In genomic region chr16:11175489-11176207, GRCm38 (mm10) we compare ENCODE assay signal across 8 mouse cellular contexts. TPM values are rescaled to one million over a fixed set of nuclear protein-coding genes. Genes with fewer than 3 reads are reported as not detected.
DNase-seq lines count a peak whose midpoint lies in the region; ATAC-seq and TF ChIP-seq lines count a peak whose summit lies in the region.

No protein-coding gene starts in this region.

- peaks cover 30% of the 10 kb centered on the region for H3K4me1 ChIP-seq in hindbrain, embryonic 15.5 days (replicated peaks)

- no peak; the same call in 1 of the 2 replicates for TF ChIP-seq CTCF in gastrocnemius, adult 2 months (IDR thresholded peaks at IDR 0.05)

- H3K36me3 ChIP-seq in hindbrain, embryonic 15.5 days, result no peaks in the 10 kb centered on the region

- H3K4me3 ChIP-seq in gastrocnemius, adult 2 months, result peak overlapping the region; percentile 100
- H3K4me3 ChIP-seq in hindbrain, embryonic 15.5 days, result peak overlapping the region; percentile 55

- H3K9me3 ChIP-seq in hindbrain, embryonic 15.5 days, result no peaks in the 10 kb centered on the region

- peak overlapping the region; percentile 66 for H3K9ac ChIP-seq in hindbrain, embryonic 15.5 days

- intact Hi-C loops in gastrocnemius, adult 2 months (cut with DNase I), result loop anchor here (2.0 to 10.0 kb wide), 3 partner anchors 27 to 149 kb away; partner anchors contain the start of genes Rsl1d1 and Snx29
- intact Hi-C loops in left cerebral cortex, postnatal 36 days (cut with DNase I), result loop anchor here (1.0 to 5.0 kb wide), 3 partner anchors 43 to 303 kb away; partner anchors contain the start of genes Gspt1 and Txndc11

- peak overlapping the region; percentile 97 for H3K27ac ChIP-seq in gastrocnemius, adult 2 months
- peak overlapping the region; percentile 89 for H3K27ac ChIP-seq in hindbrain, embryonic 15.5 days (replicated peaks)

- no peaks in the 10 kb centered on the region for H3K27me3 ChIP-seq in hindbrain, embryonic 15.5 days

- ATAC-seq in frontal cortex, adult (ENCODE audit: low TSS enrichment), result peak; percentile 20
- ATAC-seq in hindbrain, embryonic 15.5 days (ENCODE audit: low FRiP score, low read depth), result no peak; the same call in none of the 2 replicates
- ATAC-seq in megakaryocyte-erythroid progenitor cell, adult 5-6 weeks (replicated peaks; ENCODE audit: low FRiP score, low TSS enrichment, poor library complexity, severe bottlenecking), result peak; percentile 49

- no peak for DNase-seq in frontal cortex, postnatal 10 days (ENCODE audit: low spot score in 2 of 2)
- peak; percentile 66 for DNase-seq in c-Kit-positive CD71-positive TER-119-positive erythroid progenitor cells, embryonic 14.5 days (ENCODE audit: low spot score)
- DNase-seq in gastrocnemius, adult 2 months, result peak; percentile 77
- DNase-seq in left cerebral cortex, postnatal 36 days (ENCODE audit: low spot score in 2 of 2), result peak; percentile 62 to 72
- peak; percentile 41 to 60 for DNase-seq in spleen, adult 18-20 months

- under 1% methylated on average over 69 of the region's 72 CpGs for WGBS in hindbrain, embryonic 15.5 days

- peak overlapping the region; percentile 80 for H3K4me2 ChIP-seq in hindbrain, embryonic 15.5 days

RNA-seq across cellular contexts. Expression of gene Zc3h7a, which starts 0.5 kb away (rescaled TPM):
- total RNA-seq in gastrocnemius, adult 2 months (2021), result 10 to 100 TPM; 17.0 to 20.0 TPM
- polyA plus RNA-seq in hindbrain, embryonic 15.5 days (2015; fragmentation: Nextera tagmentation; extraction: Ambion mirVana), result 70.1 and 73.8 TPM in 2 replicates
- total RNA-seq in left cerebral cortex, postnatal 36 days (2021), result 10 to 100 TPM; 49.7 to 84.5 TPM
- total RNA-seq in megakaryocyte-erythroid progenitor cell, adult 5-6 weeks (2014; fragmentation: Nextera tagmentation), result 166 and 201 TPM in 2 replicates
- total RNA-seq in megakaryocyte-erythroid progenitor cell, adult 5-6 weeks (2017), result 167 and 226 TPM in 2 replicates

RNA-seq across cellular contexts. Expression of gene Rsl1d1, which starts 27.5 kb away (rescaled TPM):
- total RNA-seq in gastrocnemius, adult 2 months (2021), result 10 to 100 TPM; 42.5 to 51.0 TPM
- 119 and 130 TPM in 2 replicates for polyA plus RNA-seq in hindbrain, embryonic 15.5 days (2015; fragmentation: Nextera tagmentation; extraction: Ambion mirVana)
- total RNA-seq in left cerebral cortex, postnatal 36 days (2021), result 10 to 100 TPM; 48.2 to 48.8 TPM
- total RNA-seq in megakaryocyte-erythroid progenitor cell, adult 5-6 weeks (2014; fragmentation: Nextera tagmentation), result 227 and 307 TPM in 2 replicates
- total RNA-seq in megakaryocyte-erythroid progenitor cell, adult 5-6 weeks (2017), result 385 and 428 TPM in 2 replicates

RNA-seq across cellular contexts. Expression of gene Txndc11, which starts 41.2 kb away (rescaled TPM):
- 1 to 10 TPM; 8.1 to 8.3 TPM for total RNA-seq in gastrocnemius, adult 2 months (2021)
- 30.4 and 32.6 TPM in 2 replicates for polyA plus RNA-seq in hindbrain, embryonic 15.5 days (2015; fragmentation: Nextera tagmentation; extraction: Ambion mirVana)
- total RNA-seq in left cerebral cortex, postnatal 36 days (2021), result 10 to 100 TPM; 32.1 to 38.1 TPM
- total RNA-seq in megakaryocyte-erythroid progenitor cell, adult 5-6 weeks (2014; fragmentation: Nextera tagmentation), result 22.6 and 27.1 TPM in 2 replicates
- total RNA-seq in megakaryocyte-erythroid progenitor cell, adult 5-6 weeks (2017), result 21.2 and 27.5 TPM in 2 replicates

Comparison
In these comparisons a context has a peak if more than half of its experiments do, and no peak if none do; other contexts are left out.
1. DNase-seq: peak in c-Kit-positive CD71-positive TER-119-positive erythroid progenitor cells, embryonic 14.5 days (single experiment), gastrocnemius, adult 2 months (single experiment), left cerebral cortex, postnatal 36 days (2 of 2) and spleen, adult 18-20 months (2 of 2); none in frontal cortex, postnatal 10 days (0 of 2).
2. RNA of gene Rsl1d1, which starts 27.5 kb away (total RNA-seq): 227 to 428 TPM in megakaryocyte-erythroid progenitor cell, adult 5-6 weeks; 42.5 to 51.0 TPM in gastrocnemius, adult 2 months and 48.2 to 48.8 TPM in left cerebral cortex, postnatal 36 days; every median in the first group is over 4 times any median in the second.